In the genomic region with DNA sequence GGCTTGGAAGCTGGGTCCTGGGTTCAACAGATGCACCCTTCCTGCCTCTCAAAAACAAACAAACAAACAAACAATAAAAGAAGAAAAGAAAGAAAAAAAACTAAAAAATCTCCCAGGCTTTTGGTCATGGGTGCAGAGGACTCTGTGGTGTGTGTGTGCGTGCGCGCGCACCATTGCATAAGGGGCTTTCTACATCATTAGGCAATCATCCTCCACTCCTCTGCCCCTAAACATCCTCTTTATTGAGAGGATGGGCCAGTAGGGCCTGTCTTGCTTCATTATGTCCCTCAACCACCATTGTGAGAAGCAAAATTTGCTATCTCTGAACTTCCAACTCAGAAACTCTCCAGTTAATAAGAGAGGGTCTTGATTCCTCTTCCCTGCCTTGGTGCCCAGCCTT, we compare ENCODE assay signal across 9 mouse cellular contexts. TPM values are rescaled to one million over a fixed set of nuclear protein-coding genes. Genes with fewer than 3 reads are reported as not detected.
DNase-seq lines count a peak whose midpoint lies in the region; ATAC-seq lines count a peak whose summit lies in the region.
"Had no signal": no experiment of that assay in that cellular context is flagged by ENCODE, and none has a peak within 500 bp of the region (broad histone marks: within the 10 kb centered on the region; RNA-seq: fewer than 3 reads in every experiment).

No protein-coding gene starts in this region.

- H3K27me3 ChIP-seq in lung, embryonic 15.5 days: no peaks in the 10 kb centered on the region
- peaks cover 26% of the 10 kb centered on the region for H3K27me3 ChIP-seq in hindbrain, embryonic 10.5 days (ENCODE audit: insufficient read depth, poor library complexity, severe bottlenecking)
- H3K27me3 ChIP-seq in stomach, embryonic 15.5 days (replicated peaks): no peaks in the 10 kb centered on the region

- ATAC-seq in lung, embryonic 15.5 days (ENCODE audit: borderline replicate concordance, extremely low read depth, low FRiP score, low TSS enrichment): no peak
- ATAC-seq in stomach, embryonic 15.5 days (ENCODE audit: insufficient read depth, low FRiP score, low read depth): no peak

- H3K4me3 ChIP-seq in lung, embryonic 15.5 days: peak overlapping the region; percentile 74; the same call in 1 of the 2 replicates
- H3K4me3 ChIP-seq in hindbrain, embryonic 10.5 days: peak overlapping the region; percentile 81
- peak overlapping the region; percentile 75 for H3K4me3 ChIP-seq in stomach, embryonic 15.5 days (replicated peaks)
- H3K4me3 ChIP-seq: myocyte had no signal

- DNase-seq in lung, postnatal 10 days: no peak
- no peak for DNase-seq in hindbrain, embryonic 10.5 days (ENCODE audit: low spot score)
- DNase-seq in lung, postnatal 25 days (ENCODE audit: low spot score): peak; percentile 33
- no peak for DNase-seq in urinary bladder, adult 2 months (ENCODE audit: low spot score)
- no peak for DNase-seq in right cerebral cortex, postnatal 4 days
- DNase-seq in ovary, adult 18-20 months (ENCODE audit: low spot score): no peak

- peaks cover 12% of the 10 kb centered on the region; the same call in 1 of the 2 replicates for H3K4me1 ChIP-seq in lung, embryonic 15.5 days
- H3K4me1 ChIP-seq in hindbrain, embryonic 10.5 days (replicated peaks): peaks cover 60% of the 10 kb centered on the region
- H3K4me1 ChIP-seq in stomach, embryonic 15.5 days: peaks cover 28% of the 10 kb centered on the region

- H3K36me3 ChIP-seq in lung, embryonic 15.5 days: no peaks in the 10 kb centered on the region
- no peaks in the 10 kb centered on the region for H3K36me3 ChIP-seq in hindbrain, embryonic 10.5 days
- H3K36me3 ChIP-seq in stomach, embryonic 15.5 days: no peaks in the 10 kb centered on the region

- peak overlapping the region; percentile 89; the same call in 1 of the 2 replicates for H3K4me2 ChIP-seq in lung, embryonic 15.5 days
- H3K4me2 ChIP-seq in stomach, embryonic 15.5 days: peak overlapping the region; percentile 85

- no peak overlapping the region for H3K9ac ChIP-seq in lung, embryonic 15.5 days
- H3K9ac ChIP-seq in stomach, embryonic 15.5 days: no peak overlapping the region

- 0 out of 2 replicates have a peak overlapping the region, but pooled peaks have one; percentile 91 for H3K27ac ChIP-seq in lung, embryonic 15.5 days
- peak overlapping the region; percentile 95 for H3K27ac ChIP-seq in hindbrain, embryonic 10.5 days
- H3K27ac ChIP-seq in stomach, embryonic 15.5 days: peak overlapping the region; percentile 95

- whole genome bisulfite sequencing in lung, embryonic 15.5 days: 98% methylated on average over 4 of the region's 4 CpGs
- 81% methylated on average over 4 of the region's 4 CpGs for WGBS in hindbrain, embryonic 10.5 days
- WGBS in stomach, embryonic 15.5 days: 88% methylated on average over 4 of the region's 4 CpGs

- H3K9me3 ChIP-seq in lung, embryonic 15.5 days: no peaks in the 10 kb centered on the region
- no peaks in the 10 kb centered on the region for H3K9me3 ChIP-seq in hindbrain, embryonic 10.5 days
- H3K9me3 ChIP-seq in stomach, embryonic 15.5 days: no peaks in the 10 kb centered on the region

RNA-seq across cellular contexts. Expression of gene Sirpa, which starts 0.7 kb away (rescaled TPM):
- 18.4 and 20.6 TPM in 2 replicates for polyA plus RNA-seq in lung, embryonic 15.5 days (2015; fragmentation: Nextera tagmentation; extraction: Ambion mirVana)
- polyA plus RNA-seq in hindbrain, embryonic 10.5 days (2016; fragmentation: Nextera tagmentation; extraction: Ambion mirVana): 19.6 and 20.9 TPM in 2 replicates
- 25.0 and 30.8 TPM in 2 replicates for polyA plus RNA-seq in stomach, embryonic 15.5 days (2015; fragmentation: Nextera tagmentation; extraction: Ambion mirVana)
- polyA plus RNA-seq in urinary bladder, adult 2 months (2012; rRNA removed): 38.3 and 39.3 TPM in 2 replicates

RNA-seq across cellular contexts. Expression of gene F830045P16Rik, which starts 55.5 kb away (rescaled TPM):
- not detected in 2 replicates for polyA plus RNA-seq in lung, embryonic 15.5 days (2015; fragmentation: Nextera tagmentation; extraction: Ambion mirVana)
- not detected in 2 replicates for polyA plus RNA-seq in hindbrain, embryonic 10.5 days (2016; fragmentation: Nextera tagmentation; extraction: Ambion mirVana)
- 0.09 and 0.22 TPM in 2 replicates for polyA plus RNA-seq in stomach, embryonic 15.5 days (2015; fragmentation: Nextera tagmentation; extraction: Ambion mirVana)
- polyA plus RNA-seq in urinary bladder, adult 2 months (2012; rRNA removed): not detected in 2 replicates
- polyA plus RNA-seq: myocyte had no signal
